Mouse (Mus musculus): ENCODE data around the gene Tmem255b. TPM values are rescaled to one million over a fixed set of nuclear protein-coding genes. Genes with fewer than 3 reads are reported as not detected.

The Tmem255b gene
- polyA plus RNA-seq, 1 experiment from 2014 or later = not detected

- H3K27me3 ChIP-seq (ENCODE audit: control insufficient read depth, insufficient read depth, low read length) = no peaks in the 10 kb centered on the region
These were observed 33.7 kb downstream of the Tmem255b start for GRCm38 (mm10) chr8:13468737-13469136.

GRCm38 (mm10) chr8:13471484-13471883 lies 36.5 kb downstream of the Tmem255b start:
- H3K27ac ChIP-seq (replicated peaks; ENCODE audit: low read depth, low read length) = no peak overlapping the region
- no peaks in the 10 kb centered on the region for H3K36me3 ChIP-seq (ENCODE audit: control insufficient read depth, insufficient read depth, low read length)
- ATAC-seq (ENCODE audit: insufficient number of reproducible peaks, low FRiP score, low TSS enrichment, low read depth) (no peak), DNase-seq (ENCODE audit: low spot score) (no peak)
- 90% methylated on average over 11 of the region's 11 CpGs for WGBS
- no peaks in the 10 kb centered on the region for H3K4me1 ChIP-seq (ENCODE audit: control insufficient read depth, insufficient read depth, low read length)
- no peaks in the 10 kb centered on the region for H3K27me3 ChIP-seq (ENCODE audit: control insufficient read depth, insufficient read depth, low read length)
- no peak overlapping the region for H3K4me2 ChIP-seq (ENCODE audit: low read depth, severe bottlenecking)
- H3K9me3 ChIP-seq (ENCODE audit: control insufficient read depth, low read length) = no peaks in the 10 kb centered on the region
- no peak overlapping the region for H3K9ac ChIP-seq (ENCODE audit: low read length)
- no peak overlapping the region for H3K4me3 ChIP-seq (ENCODE audit: low read depth, low read length)

More at GRCm38 (mm10) chr8:13468737-13469136, 33.7 kb downstream of the Tmem255b start:
- Histone ChIP-seq H3K4me3 (ENCODE audit: low read depth, low read length) (no peak overlapping the region), H3K4me1 (ENCODE audit: control insufficient read depth, insufficient read depth, low read length) (no peaks in the 10 kb centered on the region), H3K4me2 (ENCODE audit: low read depth, severe bottlenecking) (no peak overlapping the region), H3K9ac (ENCODE audit: low read length) (no peak overlapping the region), H3K9me3 (ENCODE audit: control insufficient read depth, low read length) (no peaks in the 10 kb centered on the region), H3K27ac (replicated peaks; ENCODE audit: low read depth, low read length) (no peak overlapping the region), H3K36me3 (ENCODE audit: control insufficient read depth, insufficient read depth, low read length) (no peaks in the 10 kb centered on the region)
- no peak for DNase-seq (ENCODE audit: low spot score)
- ATAC-seq (ENCODE audit: insufficient number of reproducible peaks, low FRiP score, low TSS enrichment, low read depth) = no peak
- 87% methylated on average over 9 of the region's 9 CpGs for WGBS

- ATAC-seq (ENCODE audit: insufficient number of reproducible peaks, low FRiP score, low TSS enrichment, low read depth) = peak; percentile 64; the same call in 1 of the 2 replicates
- H3K27me3 ChIP-seq (ENCODE audit: control insufficient read depth, insufficient read depth, low read length) = no peaks in the 10 kb centered on the region
- H3K9me3 ChIP-seq (ENCODE audit: control insufficient read depth, low read length) = no peaks in the 10 kb centered on the region
- WGBS = 61% methylated on average over 7 of the region's 7 CpGs
- H3K4me1 ChIP-seq (ENCODE audit: control insufficient read depth, insufficient read depth, low read length) = no peaks in the 10 kb centered on the region
- no peak overlapping the region for H3K27ac ChIP-seq (replicated peaks; ENCODE audit: low read depth, low read length)
- DNase-seq (ENCODE audit: low spot score) = peak; percentile 43
- H3K36me3 ChIP-seq (ENCODE audit: control insufficient read depth, insufficient read depth, low read length) = no peaks in the 10 kb centered on the region
- no peak overlapping the region for H3K4me2 ChIP-seq (ENCODE audit: low read depth, severe bottlenecking)
- H3K9ac ChIP-seq (ENCODE audit: low read length) = no peak overlapping the region
- H3K4me3 ChIP-seq (ENCODE audit: low read depth, low read length) = no peak overlapping the region
These were observed 37.3 kb downstream of the Tmem255b start for GRCm38 (mm10) chr8:13472284-13472683.

GRCm38 (mm10) chr8:13475892-13476291 lies 40.9 kb downstream of the Tmem255b start:
- H3K27me3 ChIP-seq (ENCODE audit: control insufficient read depth, insufficient read depth, low read length) = no peaks in the 10 kb centered on the region
- no peak overlapping the region for H3K27ac ChIP-seq (replicated peaks; ENCODE audit: low read depth, low read length)
- WGBS = 62% methylated on average over 9 of the region's 9 CpGs
- no peak overlapping the region for H3K9ac ChIP-seq (ENCODE audit: low read length)
- ATAC-seq (ENCODE audit: insufficient number of reproducible peaks, low FRiP score, low TSS enrichment, low read depth) = no peak
- H3K4me3 ChIP-seq (ENCODE audit: low read depth, low read length) = no peak overlapping the region
- DNase-seq (ENCODE audit: low spot score) = no peak
- no peaks in the 10 kb centered on the region for H3K4me1 ChIP-seq (ENCODE audit: control insufficient read depth, insufficient read depth, low read length)
- no peaks in the 10 kb centered on the region for H3K9me3 ChIP-seq (ENCODE audit: control insufficient read depth, low read length)
- H3K4me2 ChIP-seq (ENCODE audit: low read depth, severe bottlenecking) = no peak overlapping the region
- H3K36me3 ChIP-seq (ENCODE audit: control insufficient read depth, insufficient read depth, low read length) = no peaks in the 10 kb centered on the region

GRCm38 (mm10) chr8:13481089-13481554 lies 46.1 kb downstream of the Tmem255b start:
- Histone ChIP-seq H3K9me3 (ENCODE audit: control insufficient read depth, low read length) (no peaks in the 10 kb centered on the region), H3K4me3 (ENCODE audit: low read depth, low read length) (no peak overlapping the region), H3K27ac (replicated peaks; ENCODE audit: low read depth, low read length) (no peak overlapping the region), H3K36me3 (ENCODE audit: control insufficient read depth, insufficient read depth, low read length) (no peaks in the 10 kb centered on the region), H3K9ac (ENCODE audit: low read length) (no peak overlapping the region), H3K4me2 (ENCODE audit: low read depth, severe bottlenecking) (no peak overlapping the region), H3K27me3 (ENCODE audit: control insufficient read depth, insufficient read depth, low read length) (no peaks in the 10 kb centered on the region), H3K4me1 (ENCODE audit: control insufficient read depth, insufficient read depth, low read length) (no peaks in the 10 kb centered on the region)
- no peak for DNase-seq (ENCODE audit: low spot score)
- no peak for ATAC-seq (ENCODE audit: insufficient number of reproducible peaks, low FRiP score, low TSS enrichment, low read depth)
- 78% methylated on average over 7 of the region's 7 CpGs for WGBS

- Histone ChIP-seq H3K4me1 (ENCODE audit: control insufficient read depth, insufficient read depth, low read length) (no peaks in the 10 kb centered on the region), H3K4me3 (ENCODE audit: low read depth, low read length) (no peak overlapping the region), H3K36me3 (ENCODE audit: control insufficient read depth, insufficient read depth, low read length) (no peaks in the 10 kb centered on the region), H3K4me2 (ENCODE audit: low read depth, severe bottlenecking) (no peak overlapping the region), H3K27ac (replicated peaks; ENCODE audit: low read depth, low read length) (no peak overlapping the region), H3K9me3 (ENCODE audit: control insufficient read depth, low read length) (no peaks in the 10 kb centered on the region), H3K27me3 (ENCODE audit: control insufficient read depth, insufficient read depth, low read length) (no peaks in the 10 kb centered on the region), H3K9ac (ENCODE audit: low read length) (no peak overlapping the region)
- DNase-seq (ENCODE audit: low spot score) (no peak), ATAC-seq (ENCODE audit: insufficient number of reproducible peaks, low FRiP score, low TSS enrichment, low read depth) (no peak)
- whole genome bisulfite sequencing = 89% methylated on average over 3 of the region's 3 CpGs
These were observed 46.6 kb downstream of the Tmem255b start for GRCm38 (mm10) chr8:13481596-13481995.

- Histone ChIP-seq H3K36me3 (ENCODE audit: control insufficient read depth, insufficient read depth, low read length) (no peaks in the 10 kb centered on the region), H3K4me3 (ENCODE audit: low read depth, low read length) (no peak overlapping the region), H3K27ac (replicated peaks; ENCODE audit: low read depth, low read length) (no peak overlapping the region), H3K4me1 (ENCODE audit: control insufficient read depth, insufficient read depth, low read length) (no peaks in the 10 kb centered on the region), H3K9me3 (ENCODE audit: control insufficient read depth, low read length) (no peaks in the 10 kb centered on the region), H3K4me2 (ENCODE audit: low read depth, severe bottlenecking) (no peak overlapping the region), H3K9ac (ENCODE audit: low read length) (no peak overlapping the region), H3K27me3 (ENCODE audit: control insufficient read depth, insufficient read depth, low read length) (no peaks in the 10 kb centered on the region)
- WGBS = 76% methylated on average over 2 of the region's 2 CpGs
- ATAC-seq (ENCODE audit: insufficient number of reproducible peaks, low FRiP score, low TSS enrichment, low read depth) (no peak), DNase-seq (ENCODE audit: low spot score) (no peak)
These were observed 47.3 kb downstream of the Tmem255b start for GRCm38 (mm10) chr8:13482101-13482801.

- no peaks in the 10 kb centered on the region for H3K36me3 ChIP-seq (ENCODE audit: control insufficient read depth, insufficient read depth, low read length)
- H3K4me1 ChIP-seq (ENCODE audit: control insufficient read depth, insufficient read depth, low read length) = no peaks in the 10 kb centered on the region
- 85% methylated on average over 5 of the region's 5 CpGs for WGBS
- no peak overlapping the region for H3K4me2 ChIP-seq (ENCODE audit: low read depth, severe bottlenecking)
- no peak overlapping the region for H3K4me3 ChIP-seq (ENCODE audit: low read depth, low read length)
- DNase-seq (ENCODE audit: low spot score) (no peak), ATAC-seq (ENCODE audit: insufficient number of reproducible peaks, low FRiP score, low TSS enrichment, low read depth) (no peak)
- H3K9me3 ChIP-seq (ENCODE audit: control insufficient read depth, low read length) = no peaks in the 10 kb centered on the region
- H3K27me3 ChIP-seq (ENCODE audit: control insufficient read depth, insufficient read depth, low read length) = no peaks in the 10 kb centered on the region
- H3K9ac ChIP-seq (ENCODE audit: low read length) = no peak overlapping the region
- H3K27ac ChIP-seq (replicated peaks; ENCODE audit: low read depth, low read length) = no peak overlapping the region
These were observed 48.2 kb downstream of the Tmem255b start for GRCm38 (mm10) chr8:13483191-13483590.

- no peak overlapping the region for H3K27ac ChIP-seq (replicated peaks; ENCODE audit: low read depth, low read length)
- DNase-seq (ENCODE audit: low spot score) (no peak), ATAC-seq (ENCODE audit: insufficient number of reproducible peaks, low FRiP score, low TSS enrichment, low read depth) (no peak)
- no peak overlapping the region for H3K4me3 ChIP-seq (ENCODE audit: low read depth, low read length)
- H3K4me2 ChIP-seq (ENCODE audit: low read depth, severe bottlenecking) = no peak overlapping the region
- H3K9me3 ChIP-seq (ENCODE audit: control insufficient read depth, low read length) = no peaks in the 10 kb centered on the region
- H3K27me3 ChIP-seq (ENCODE audit: control insufficient read depth, insufficient read depth, low read length) = peaks cover 20% of the 10 kb centered on the region
- H3K9ac ChIP-seq (ENCODE audit: low read length) = no peak overlapping the region
- 82% methylated on average over 3 of the region's 3 CpGs for WGBS
- no peaks in the 10 kb centered on the region for H3K36me3 ChIP-seq (ENCODE audit: control insufficient read depth, insufficient read depth, low read length)
- H3K4me1 ChIP-seq (ENCODE audit: control insufficient read depth, insufficient read depth, low read length) = 0 out of 2 replicates have a peak, but pooled peaks cover 4% of the 10 kb centered on the region
These were observed 54.4 kb downstream of the Tmem255b start for GRCm38 (mm10) chr8:13489351-13489750.

Measured in limb, embryonic 11.5 days (tissue).